Mouse (Mus musculus): Measurements from ENCODE around the gene Tmem221.

Tmem221 gene

DNA sequence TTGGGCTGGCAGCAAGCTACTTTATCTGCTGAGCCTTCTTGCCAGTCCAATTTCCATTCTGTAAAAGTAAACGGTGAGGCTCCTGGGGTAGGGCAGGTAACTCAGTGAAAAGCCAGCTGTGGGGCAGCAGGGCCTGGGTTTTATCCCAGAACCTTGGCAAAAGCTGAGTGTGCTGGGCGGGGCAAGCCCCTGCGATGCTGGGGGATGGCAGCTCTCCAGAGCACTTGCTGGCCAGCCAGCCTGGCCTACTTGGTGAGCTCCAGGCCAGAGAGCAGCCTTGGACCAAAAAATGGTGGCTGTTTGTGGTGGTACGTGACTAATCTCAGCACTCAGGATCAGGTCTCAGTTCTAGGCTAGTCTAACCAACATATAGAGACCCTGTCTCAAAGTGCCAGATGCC is 52.7 kb downstream of the Tmem221 start:
- DNase-seq, result no peak

DNA sequence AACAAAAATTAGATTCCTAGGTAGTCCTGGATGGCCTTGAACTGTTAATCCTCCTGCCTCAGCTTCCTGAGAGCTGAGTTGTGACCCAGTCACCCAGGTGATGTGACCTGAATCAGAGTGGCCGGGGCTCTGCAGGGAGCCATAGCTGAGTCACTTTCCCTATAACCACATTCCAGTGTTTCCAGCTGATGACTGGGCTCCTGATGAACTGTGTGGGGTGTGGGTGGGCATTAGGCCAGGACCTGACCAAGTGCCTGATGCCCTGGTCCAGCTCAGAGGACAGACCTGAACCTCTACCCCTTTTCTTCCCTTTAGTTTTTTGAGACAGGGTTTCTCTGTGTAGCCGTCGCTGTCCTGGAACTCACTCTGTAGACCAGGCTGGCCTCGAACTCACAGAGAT is 53.3 kb downstream of the Tmem221 start:
- no peak for DNase-seq

DNA sequence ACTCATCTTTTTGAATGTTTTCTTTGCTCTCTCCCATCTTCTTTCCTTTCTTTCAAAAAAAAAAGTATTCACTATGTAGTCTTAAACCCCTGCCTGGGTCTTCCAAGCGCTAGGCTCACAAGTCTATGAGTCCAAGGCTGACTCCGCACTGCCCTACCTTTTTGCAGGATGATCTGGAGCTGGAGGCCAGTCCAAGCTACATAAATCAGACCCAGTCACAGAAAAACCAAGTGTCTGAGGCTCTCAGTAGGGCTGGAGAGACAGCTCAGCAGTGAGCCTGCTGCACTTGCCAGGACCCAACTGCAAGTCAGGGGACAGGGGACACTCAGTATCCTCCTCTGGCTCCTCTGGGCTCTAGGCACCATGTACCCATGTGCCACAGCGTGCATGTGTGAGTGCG is 54.3 kb downstream of the Tmem221 start:
- no peak for DNase-seq

Measured in embryo, embryonic 11 days (tissue).